17 mouse cellular contexts compared by ENCODE assay signal in the genomic region with DNA sequence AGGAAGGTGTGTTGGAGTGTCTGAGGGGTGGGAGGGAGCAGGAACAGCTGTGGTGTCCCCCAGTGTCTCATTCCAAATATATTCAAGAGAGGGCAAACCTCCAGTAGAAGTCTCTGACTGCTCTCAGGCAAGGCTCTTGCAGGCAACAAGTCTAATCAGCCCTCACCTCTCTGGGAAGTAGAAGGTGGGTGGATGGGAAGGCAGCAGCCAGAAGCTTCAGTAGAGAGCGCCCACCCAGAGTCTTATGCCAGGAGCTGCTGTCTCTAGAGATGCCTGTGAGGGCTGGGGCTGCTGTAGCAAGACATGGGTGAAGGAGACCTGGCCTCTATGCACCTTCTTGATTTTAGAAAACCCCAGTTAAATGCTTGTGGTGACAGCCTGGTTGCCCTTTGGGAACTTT. TPM values are rescaled to one million over a fixed set of nuclear protein-coding genes. Genes with fewer than 3 reads are reported as not detected.
DNase-seq lines count a peak whose midpoint lies in the region; ATAC-seq and TF ChIP-seq lines count a peak whose summit lies in the region.
"Had no signal": no experiment of that assay in that cellular context is flagged by ENCODE, and none has a peak within 500 bp of the region (broad histone marks: within the 10 kb centered on the region; RNA-seq: fewer than 3 reads in every experiment).

No protein-coding gene starts in this region.

- H3K4me1 ChIP-seq in forebrain, embryonic 13.5 days, result peaks cover 15% of the 10 kb centered on the region

- peak overlapping the region; percentile 37; the same call in 1 of the 2 replicates for H3K27ac ChIP-seq in left cerebral cortex, adult 2 months
- no peak overlapping the region for H3K27ac ChIP-seq in forebrain, embryonic 13.5 days
- H3K27ac ChIP-seq: embryonic facial prominence, embryonic 10.5 days; embryonic facial prominence, embryonic 12.5 days had no signal

- no peaks in the 10 kb centered on the region for H3K9me3 ChIP-seq in forebrain, embryonic 13.5 days (replicated peaks)
- H3K9me3 ChIP-seq: embryonic facial prominence, embryonic 10.5 days; embryonic facial prominence, embryonic 12.5 days had no signal

- H3K36me3 ChIP-seq in forebrain, embryonic 13.5 days (ENCODE audit: poor library complexity, severe bottlenecking), result peaks cover 37% of the 10 kb centered on the region

- H3K9ac ChIP-seq in forebrain, embryonic 13.5 days, result no peak overlapping the region
- H3K9ac ChIP-seq: embryonic facial prominence, embryonic 12.5 days had no signal

- no peak overlapping the region for H3K4me2 ChIP-seq in forebrain, embryonic 13.5 days
- H3K4me2 ChIP-seq: embryonic facial prominence, embryonic 12.5 days had no signal

- intact Hi-C loops in left cerebral cortex, adult 2 months (cut with DNase I), result no loop called here
- intact Hi-C loops in left cerebral cortex, postnatal 4 days (cut with DNase I), result no loop called here

- peak in 1 of 2 experiments; percentile 28 for DNase-seq in left cerebral cortex, adult 2 months (ENCODE audit: extremely low spot score in 1 of 2, low spot score in 2 of 2)
- no peak for DNase-seq in left cerebral cortex, postnatal 4 days
- DNase-seq in right cerebral cortex, adult 18-20 months, result peak; percentile 48
- DNase-seq in right cerebral cortex, postnatal 14 days, result no peak
- DNase-seq: adrenal gland, adult 2 months; adrenal gland, postnatal 10 days; adrenal gland, postnatal 25 days; cerebellum, adult 11-12 months; cerebellum, adult 2 months; cerebellum, adult 9-10 months; cerebellum, postnatal 10 days; cerebellum, postnatal 25 days had no signal

- ATAC-seq in forebrain, embryonic 13.5 days, result no peak
- ATAC-seq: forebrain, embryonic 14.5 days; forebrain, embryonic 16.5 days had no signal

- WGBS in forebrain, embryonic 13.5 days, result 96% methylated on average over 1 of the region's 1 CpGs

- no peak overlapping the region for H3K4me3 ChIP-seq in left cerebral cortex, adult 2 months
- no peak overlapping the region for H3K4me3 ChIP-seq in forebrain, embryonic 13.5 days
- H3K4me3 ChIP-seq: embryonic facial prominence, embryonic 10.5 days; embryonic facial prominence, embryonic 12.5 days had no signal

- TF ChIP-seq CTCF in left cerebral cortex, adult 2 months (IDR thresholded peaks at IDR 0.05), result no peak

- H3K27me3 ChIP-seq in forebrain, embryonic 13.5 days, result 0 out of 2 replicates have a peak, but pooled peaks cover 5% of the 10 kb centered on the region

RNA-seq across cellular contexts. Expression of a gene that starts 3.8 kb away (rescaled TPM):
- total RNA-seq in left cerebral cortex, adult 2 months (2021), result 100 to 1,000 TPM; 101 to 111 TPM
- 10 to 100 TPM; 84.6 to 91.6 TPM for total RNA-seq in left cerebral cortex, postnatal 4 days (2021)
- polyA plus RNA-seq in forebrain, embryonic 13.5 days (2015; fragmentation: Nextera tagmentation; extraction: Ambion mirVana), result 38.8 and 41.8 TPM in 2 replicates

RNA-seq across cellular contexts. Expression of a gene that starts 7.6 kb away (rescaled TPM):
- 10 to 100 TPM; 75.4 to 97.5 TPM for total RNA-seq in left cerebral cortex, adult 2 months (2021)
- 10 to 100 TPM; 22.6 to 28.6 TPM for total RNA-seq in left cerebral cortex, postnatal 4 days (2021)
- polyA plus RNA-seq in forebrain, embryonic 13.5 days (2015; fragmentation: Nextera tagmentation; extraction: Ambion mirVana), result 1.4 and 2.3 TPM in 2 replicates

RNA-seq across cellular contexts. Expression of a gene that starts 15.8 kb away (rescaled TPM):
- 1 to 10 TPM; 6.3 to 8.1 TPM for total RNA-seq in left cerebral cortex, adult 2 months (2021)
- 1 to 10 TPM; 7.3 to 8.9 TPM for total RNA-seq in left cerebral cortex, postnatal 4 days (2021)
- 4.2 and 5.5 TPM in 2 replicates for polyA plus RNA-seq in forebrain, embryonic 13.5 days (2015; fragmentation: Nextera tagmentation; extraction: Ambion mirVana)

RNA-seq across cellular contexts. Expression of a gene that starts 15.9 kb away (rescaled TPM):
- total RNA-seq in left cerebral cortex, adult 2 months (2021), result 100 to 1,000 TPM in 1 of 2 experiments, 10 to 100 TPM in 1; 86.2 to 104 TPM
- 100 to 1,000 TPM; 103 to 129 TPM for total RNA-seq in left cerebral cortex, postnatal 4 days (2021)
- 183 and 199 TPM in 2 replicates for polyA plus RNA-seq in forebrain, embryonic 13.5 days (2015; fragmentation: Nextera tagmentation; extraction: Ambion mirVana)

RNA-seq across cellular contexts. Expression of a gene that starts 25.6 kb away (rescaled TPM):
- total RNA-seq in left cerebral cortex, adult 2 months (2021), result 10 to 100 TPM; 26.4 to 29.2 TPM
- 10 to 100 TPM; 32.0 to 34.1 TPM for total RNA-seq in left cerebral cortex, postnatal 4 days (2021)
- 22.8 and 25.7 TPM in 2 replicates for polyA plus RNA-seq in forebrain, embryonic 13.5 days (2015; fragmentation: Nextera tagmentation; extraction: Ambion mirVana)
